Mouse (Mus musculus) forebrain, embryonic 10.5 days (tissue): ENCODE measurements around the gene Zc2hc1b. TPM values are rescaled to one million over a fixed set of nuclear protein-coding genes. Genes with fewer than 3 reads are reported as not detected.
"Not testable (repeated sequence)": the region's sequence is repeated elsewhere in the genome, so short reads cannot be mapped to it uniquely, and the experiment has no call there.

Experiments used
- DNase-seq: peaks from one replicate; pipeline ENCODE4 v3.0.0-alpha.2; 2017; ENCODE audit warnings: low spot score; ENCODE audit errors: extremely low spot score
- H3K27ac ChIP-seq: fragments of 300-500 bp; sonication (generic); 2 replicates; pipeline ENCODE4 v1.5.1; 2016; ENCODE audit warnings: mild to moderate bottlenecking
- H3K27me3 ChIP-seq: fragments of 300-500 bp; sonication (generic); 2 replicates; pipeline ENCODE4 v1.6.1; 2016; ENCODE audit warnings: mild to moderate bottlenecking; ENCODE audit not compliant: poor library complexity, severe bottlenecking
- H3K36me3 ChIP-seq: fragments of 300-500 bp; sonication (generic); replicated peaks from 2 replicates; pipeline ENCODE4 v1.6.1; 2016; ENCODE audit warnings: mild to moderate bottlenecking, moderate library complexity
- H3K4me1 ChIP-seq: fragments of 300-500 bp; sonication (generic); 2 replicates; pipeline ENCODE4 v1.6.1; 2016
- H3K4me3 ChIP-seq: fragments of 300-500 bp; sonication (generic); 2 replicates; pipeline ENCODE4 v1.5.1; 2016; ENCODE audit warnings: mild to moderate bottlenecking, moderate library complexity
- H3K9me3 ChIP-seq: fragments of 300-500 bp; sonication (generic); 2 replicates; pipeline ENCODE4 v1.6.1; 2016; ENCODE audit warnings: mild to moderate bottlenecking, moderate library complexity
- WGBS: fragments of 180-500 bp; shearing (Covaris S2); methylation state at CpG from one replicate; pipeline ENCODE4 v1.1.7; 2016; 5-methylcytosine and 5-hydroxymethylcytosine counted together
- polyA plus RNA-seq: library from polyadenylated mRNA; unstranded; fragments of >200 nt; fragmentation: Nextera tagmentation; extraction: Ambion mirVana; gene quantifications from 2 replicates; pipeline ENCODE4 v1.2.1, GENCODE M21; 2016

Gene Zc2hc1b
- polyA plus RNA-seq, 1 experiment from 2014 or later = not detected

DNA sequence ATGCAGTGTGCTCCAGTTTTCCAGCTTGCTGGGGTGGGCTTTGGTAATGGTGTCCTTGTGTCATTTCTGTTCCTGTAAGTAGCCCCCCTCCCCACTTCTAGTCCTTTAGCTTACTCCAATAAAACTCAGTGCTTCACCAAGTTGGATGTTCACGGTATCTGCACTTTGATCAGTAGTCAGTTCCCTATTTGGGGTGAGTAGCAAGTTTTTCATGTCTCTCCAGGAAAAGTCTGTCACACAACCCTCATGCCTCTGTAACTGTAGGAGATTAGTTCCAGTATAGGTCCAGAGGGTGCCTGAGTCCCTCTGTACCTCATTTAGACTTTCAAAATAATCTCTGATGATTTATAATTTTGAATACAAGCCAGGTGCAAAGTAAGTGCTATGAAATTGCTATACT lies 21.4 kb upstream of the Zc2hc1b start:
- Histone ChIP-seq H3K27ac (no peak overlapping the region), H3K36me3 (no peaks in the 10 kb centered on the region), H3K4me1 (no peaks in the 10 kb centered on the region), H3K4me3 (no peak overlapping the region), H3K9me3 (no peaks in the 10 kb centered on the region), H3K27me3 (no peaks in the 10 kb centered on the region)
- WGBS = 95% methylated on average over 1 of the region's 1 CpGs
- DNase-seq = no peak

- WGBS = 84% methylated on average over 8 of the region's 8 CpGs
- Histone ChIP-seq H3K27me3 (no peaks in the 10 kb centered on the region), H3K4me3 (no peak overlapping the region), H3K4me1 (peaks cover 13% of the 10 kb centered on the region), H3K27ac (no peak overlapping the region), H3K9me3 (no peaks in the 10 kb centered on the region), H3K36me3 (no peaks in the 10 kb centered on the region; the same call in 1 of the 2 replicates)
- no peak for DNase-seq
These were observed 19.2 kb upstream of the Zc2hc1b start for GRCm38 (mm10) chr10:13196872-13197507.

DNA sequence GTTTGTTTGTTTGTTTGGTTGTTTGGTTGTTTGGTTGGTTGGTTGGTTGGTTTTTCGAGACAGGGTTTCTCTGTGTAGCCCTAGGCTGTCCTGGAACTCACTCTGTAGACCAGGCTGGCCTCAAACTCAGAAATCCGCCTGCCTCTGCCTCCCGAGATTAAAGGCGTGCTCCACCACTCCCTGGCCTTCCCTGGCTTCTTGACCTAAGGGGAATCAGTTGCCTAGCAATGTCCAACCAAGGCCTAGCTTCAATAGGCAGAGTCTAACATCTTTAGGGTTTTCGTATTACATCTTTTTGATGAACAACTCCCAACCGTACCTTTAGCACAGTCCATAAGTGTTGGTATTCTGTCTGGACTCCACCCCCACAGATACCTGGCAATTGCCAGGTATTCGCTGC lies 15.7 kb upstream of the Zc2hc1b start:
- 83% methylated on average over 7 of the region's 7 CpGs for WGBS
- peaks cover 33% of the 10 kb centered on the region for H3K36me3 ChIP-seq
- DNase-seq, H3K9me3 ChIP-seq, H3K27ac ChIP-seq, H3K27me3 ChIP-seq: not testable (repeated sequence)
- peak overlapping the region; percentile 95 for H3K4me3 ChIP-seq
- peaks cover 15% of the 10 kb centered on the region for H3K4me1 ChIP-seq

DNA sequence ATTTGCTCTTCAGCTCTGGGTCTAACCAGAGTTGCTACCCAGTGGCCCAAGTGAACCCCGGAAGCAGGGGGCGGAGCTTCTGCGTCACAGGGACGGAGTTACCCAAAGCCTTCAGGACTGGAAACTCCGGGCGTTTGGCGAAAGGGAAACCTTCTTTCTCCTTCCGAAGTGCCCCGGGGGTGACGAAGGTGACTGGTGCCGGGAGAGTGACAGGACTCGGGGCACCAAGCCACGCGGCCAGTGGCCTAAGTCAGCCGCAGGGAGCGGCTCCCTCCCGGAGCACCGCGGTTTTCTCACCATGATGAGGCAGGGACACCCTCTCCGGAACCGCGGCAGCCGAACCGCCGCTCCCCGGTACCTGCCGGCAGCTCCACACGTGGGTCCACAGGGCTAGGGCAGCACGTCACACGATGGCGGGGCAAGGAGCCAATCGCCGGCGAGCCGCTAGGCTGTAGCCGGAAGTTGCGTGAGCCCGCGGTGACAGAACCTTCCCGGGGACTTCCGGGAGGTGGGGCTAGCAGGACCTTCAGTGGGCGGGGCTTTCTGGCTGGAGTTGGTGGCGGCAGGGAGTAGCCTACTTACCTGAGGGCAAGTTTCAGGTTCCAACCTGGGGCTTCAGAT lies 15.0 kb upstream of the Zc2hc1b start, which contains the start of gene Ltv1:
Gene Ltv1 (minus strand): TSS at position 438 of the 621 bp plus-strand sequence.
- peak; percentile 94 for DNase-seq
- Histone ChIP-seq H3K4me1 (peaks cover 15% of the 10 kb centered on the region), H3K27me3 (no peaks in the 10 kb centered on the region), H3K4me3 (peak within 1 kb of the TSS; percentile 95), H3K27ac (peak within 1 kb of the TSS; percentile 94), H3K9me3 (no peaks in the 10 kb centered on the region), H3K36me3 (peaks cover 40% of the 10 kb centered on the region)
- WGBS = 0% methylated on average over 43 of the region's 43 CpGs

DNA sequence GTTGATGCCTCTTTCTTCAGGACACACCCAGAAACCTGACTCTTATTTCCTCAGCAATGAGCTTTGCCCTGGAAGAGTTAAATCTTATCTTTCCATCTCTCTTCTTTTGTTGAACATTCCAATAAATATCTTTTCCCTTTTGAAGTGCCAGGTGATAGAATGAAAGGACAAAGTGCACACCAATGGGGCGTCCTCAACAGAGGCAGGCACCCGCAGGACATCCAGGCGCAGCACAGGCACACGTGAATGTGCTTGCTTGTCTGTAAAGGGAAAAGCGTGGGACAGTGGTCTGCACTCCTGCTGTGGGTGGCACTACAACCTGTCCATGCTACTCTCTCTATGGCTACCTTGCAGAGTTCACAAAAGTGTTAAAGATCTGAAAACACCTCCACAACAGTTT lies 12.1 kb upstream of the Zc2hc1b start:
- peaks cover 15% of the 10 kb centered on the region for H3K4me1 ChIP-seq
- no peaks in the 10 kb centered on the region for H3K9me3 ChIP-seq
- no peak overlapping the region for H3K4me3 ChIP-seq
- H3K36me3 ChIP-seq = peaks cover 69% of the 10 kb centered on the region
- 89% methylated on average over 5 of the region's 5 CpGs for WGBS
- H3K27me3 ChIP-seq = no peaks in the 10 kb centered on the region
- no peak for DNase-seq
- no peak overlapping the region for H3K27ac ChIP-seq

- H3K4me3 ChIP-seq = no peak overlapping the region
- H3K27ac ChIP-seq = no peak overlapping the region
- no peaks in the 10 kb centered on the region for H3K9me3 ChIP-seq
- H3K4me1 ChIP-seq = 0 out of 2 replicates have a peak, but pooled peaks cover under 1% of the 10 kb centered on the region
- no peak for DNase-seq
- no peaks in the 10 kb centered on the region for H3K27me3 ChIP-seq
- WGBS = 90% methylated on average over 3 of the region's 3 CpGs
- H3K36me3 ChIP-seq = peaks cover 95% of the 10 kb centered on the region
These were observed 8.9 kb upstream of the Zc2hc1b start for GRCm38 (mm10) chr10:13186754-13187153.

DNA sequence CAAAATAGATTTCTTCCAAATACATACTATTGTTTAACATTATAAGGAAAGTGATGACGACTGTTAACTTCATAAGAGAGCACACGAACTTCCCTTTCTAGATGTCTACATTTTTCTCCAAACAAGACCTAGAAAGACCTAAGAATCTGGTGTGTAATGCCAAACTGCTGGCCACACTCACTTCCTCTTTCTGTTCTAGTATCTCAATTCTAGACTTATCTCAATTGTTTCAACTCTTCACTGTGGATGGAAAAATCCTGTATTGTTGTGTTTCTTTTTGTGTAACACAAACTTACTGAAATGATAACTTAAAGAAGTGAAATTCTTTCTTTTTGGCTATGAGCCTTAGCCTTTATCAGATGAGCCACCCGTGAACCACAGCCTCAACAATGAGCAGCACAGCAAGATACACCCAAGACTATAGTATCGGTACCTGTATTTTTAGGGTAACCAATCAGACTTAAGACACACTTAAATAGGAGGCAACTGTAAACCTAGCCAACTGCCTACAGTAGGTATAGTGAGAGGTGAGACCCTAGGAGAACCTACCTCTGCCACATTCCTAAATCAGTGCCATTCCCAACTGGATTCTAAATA lies 6.4 kb upstream of the Zc2hc1b start:
- no peak for DNase-seq
- no peaks in the 10 kb centered on the region for H3K9me3 ChIP-seq
- H3K4me3 ChIP-seq = no peak overlapping the region
- no peaks in the 10 kb centered on the region for H3K4me1 ChIP-seq
- WGBS = 91% methylated on average over 4 of the region's 4 CpGs
- H3K36me3 ChIP-seq = peaks cover 97% of the 10 kb centered on the region
- no peaks in the 10 kb centered on the region for H3K27me3 ChIP-seq
- H3K27ac ChIP-seq = no peak overlapping the region

GRCm38 (mm10) chr10:13180211-13180610 lies 2.4 kb upstream of the Zc2hc1b start:
- H3K4me1 ChIP-seq = no peaks in the 10 kb centered on the region
- no peak overlapping the region for H3K27ac ChIP-seq
- H3K9me3 ChIP-seq = no peaks in the 10 kb centered on the region
- H3K4me3 ChIP-seq = no peak overlapping the region
- H3K36me3 ChIP-seq = peaks cover 92% of the 10 kb centered on the region
- 96% methylated on average over 7 of the region's 7 CpGs for WGBS
- no peak for DNase-seq
- H3K27me3 ChIP-seq = no peaks in the 10 kb centered on the region

GRCm38 (mm10) chr10:13175866-13176265 lies 2.0 kb downstream of the Zc2hc1b start:
- WGBS = 96% methylated on average over 7 of the region's 7 CpGs
- Histone ChIP-seq H3K27me3 (no peaks in the 10 kb centered on the region), H3K4me1 (peaks cover 15% of the 10 kb centered on the region), H3K4me3 (no peak overlapping the region), H3K36me3 (peaks cover 54% of the 10 kb centered on the region), H3K9me3 (no peaks in the 10 kb centered on the region), H3K27ac (no peak overlapping the region)
- DNase-seq = no peak

DNA sequence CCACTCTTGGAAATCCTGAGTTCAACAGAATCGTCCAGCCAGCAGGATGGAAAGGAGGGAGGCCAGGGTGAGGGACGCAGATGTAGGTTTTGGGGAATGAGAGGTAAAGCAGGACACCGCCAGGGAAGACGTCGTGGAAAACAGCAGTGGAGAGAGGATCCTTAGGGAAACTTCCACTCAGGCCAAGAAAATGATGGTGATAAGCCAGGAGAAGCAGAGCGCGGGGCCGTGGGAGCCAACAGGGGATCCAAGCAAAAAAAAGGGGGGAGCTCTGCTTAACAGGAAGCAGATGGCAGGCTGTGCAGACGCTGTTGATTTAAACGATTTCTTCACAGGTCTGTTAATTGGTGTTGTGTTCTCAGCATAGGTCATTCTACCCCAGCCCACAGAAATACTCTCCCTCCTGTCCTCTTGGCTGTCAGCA lies 5.0 kb downstream of the Zc2hc1b start:
- peaks cover 37% of the 10 kb centered on the region for H3K4me1 ChIP-seq
- H3K4me3 ChIP-seq = no peak overlapping the region
- H3K9me3 ChIP-seq = no peaks in the 10 kb centered on the region
- DNase-seq = no peak
- WGBS = 77% methylated on average over 10 of the region's 10 CpGs
- no peaks in the 10 kb centered on the region for H3K27me3 ChIP-seq
- peak overlapping the region; percentile 49 for H3K27ac ChIP-seq
- peaks cover 23% of the 10 kb centered on the region for H3K36me3 ChIP-seq

- Histone ChIP-seq H3K9me3 (no peaks in the 10 kb centered on the region), H3K36me3 (peaks cover 9% of the 10 kb centered on the region), H3K4me1 (peaks cover 37% of the 10 kb centered on the region), H3K27me3 (no peaks in the 10 kb centered on the region), H3K27ac (peak overlapping the region; percentile 48; the same call in 1 of the 2 replicates), H3K4me3 (no peak overlapping the region)
- no peak for DNase-seq
- 68% methylated on average over 2 of the region's 2 CpGs for WGBS
These were observed 6.4 kb downstream of the Zc2hc1b start for GRCm38 (mm10) chr10:13171461-13171860.

- WGBS = 64% methylated on average over 12 of the region's 12 CpGs
- H3K4me3 ChIP-seq = no peak overlapping the region
- peaks cover 4% of the 10 kb centered on the region; the same call in 1 of the 2 replicates for H3K36me3 ChIP-seq
- DNase-seq = no peak
- no peaks in the 10 kb centered on the region for H3K27me3 ChIP-seq
- no peak overlapping the region for H3K27ac ChIP-seq
- H3K4me1 ChIP-seq = peaks cover 37% of the 10 kb centered on the region
- H3K9me3 ChIP-seq = no peaks in the 10 kb centered on the region
These were observed 6.9 kb downstream of the Zc2hc1b start for GRCm38 (mm10) chr10:13170739-13171448.
